Mouse (Mus musculus) liver (tissue): ENCODE results near the gene Vmn1r151.
"Not testable (repeated sequence)": the region's sequence is repeated elsewhere in the genome, so short reads cannot be mapped to it uniquely, and the experiment has no call there.

Experiments
- DNase-seq: peaks from one replicate; pipeline ENCODE4 v3.0.0-alpha.2; 2020; ENCODE audit warnings: mixed read lengths

Gene Vmn1r151

DNA sequence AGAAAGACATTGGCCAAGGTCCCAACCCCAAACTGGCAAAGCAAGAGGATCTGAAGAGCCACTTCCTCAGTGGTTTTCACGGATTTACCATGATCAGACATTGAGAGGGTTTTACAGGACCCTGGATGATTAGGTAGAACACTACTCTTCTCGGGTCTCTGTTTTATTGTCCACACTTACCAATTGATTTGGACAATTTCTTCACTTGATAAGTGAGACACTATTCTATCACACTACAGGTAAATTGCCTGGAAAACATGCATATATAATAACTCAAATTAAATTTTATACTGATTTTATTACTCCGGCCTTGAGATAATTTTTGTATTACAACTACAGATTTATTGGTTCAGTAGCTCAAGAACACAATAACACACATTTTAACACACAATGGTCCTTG is at the start of gene Vmn1r151:
Vmn1r151 (minus strand) TSS at position 101 of the 400 bp plus-strand sequence.
- DNase-seq, result not testable (repeated sequence)

DNA sequence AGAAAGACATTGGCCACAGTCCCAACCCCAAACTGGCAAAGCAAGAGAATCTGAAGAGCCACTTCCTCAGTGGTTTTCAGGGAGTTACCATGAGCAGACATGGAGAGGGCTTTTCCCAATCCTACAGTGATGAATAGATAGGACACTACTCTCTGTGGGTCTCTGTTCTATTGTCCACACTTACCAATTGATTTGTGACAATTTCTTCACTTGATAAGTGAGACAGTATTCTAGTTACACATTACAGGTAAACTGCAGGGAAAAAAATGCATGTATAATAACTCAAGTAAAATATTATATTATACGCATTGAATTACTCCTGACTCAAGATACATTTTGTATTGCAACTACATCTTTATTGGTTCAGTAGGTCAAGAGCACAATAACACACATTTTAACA is 35.3 kb upstream of the Vmn1r151 start, which contains the start of gene Gm8677:
Gm8677 (minus strand) TSS at position 101 of the 400 bp plus-strand sequence.
- not testable (repeated sequence) for DNase-seq

GRCm38 (mm10) chr7:22522667-22523066 is 23.2 kb upstream of the Vmn1r151 start, which contains the start of gene Vmn1r152:
Vmn1r152 (plus strand) TSS chr7:22522967.
- not testable (repeated sequence) for DNase-seq

DNA sequence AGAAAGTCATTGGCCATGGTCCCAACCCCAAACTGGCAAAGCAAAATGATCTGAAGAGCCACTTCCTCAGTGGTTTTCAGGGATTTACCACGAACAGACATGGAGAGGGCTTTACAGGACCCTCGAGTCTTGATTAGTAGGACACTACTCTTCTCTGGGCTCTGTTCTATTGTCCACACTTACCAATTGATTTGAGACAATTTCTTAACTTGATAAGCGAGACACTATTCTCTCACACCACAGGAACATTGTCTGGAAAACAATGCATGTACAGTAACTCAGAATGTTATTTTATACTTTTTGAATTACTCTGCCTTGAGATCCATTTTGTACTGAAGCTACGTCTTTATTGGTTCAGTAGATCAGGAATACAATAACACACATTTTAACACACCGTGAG is 35.5 kb downstream of the Vmn1r151 start, which contains the start of gene Gm10665:
Gm10665 (minus strand) TSS at position 101 of the 400 bp plus-strand sequence.
- DNase-seq, result not testable (repeated sequence)
